Mouse (Mus musculus) hindbrain, postnatal 0 days (tissue): ENCODE measurements around the gene Nck2. TPM values are rescaled to one million over a fixed set of nuclear protein-coding genes. Genes with fewer than 3 reads are reported as not detected.
A peak's percentile ranks its signal among the peaks of the same experiment; 100 is the strongest.
"Not testable (repeated sequence)": the region's sequence is repeated elsewhere in the genome, so short reads cannot be mapped to it uniquely, and the experiment has no call there.

Experiments
- ATAC-seq: fragments of 200-750 bp; cut with Nextera tagmentation; 2 replicates; pipeline ENCODE4 v1.8.0; 2017; ENCODE audit warnings: mild to moderate bottlenecking, moderate TSS enrichment, moderate library complexity
- DNase-seq: peaks from one replicate; pipeline ENCODE4 v3.0.0-alpha.2; 2015; ENCODE audit warnings: low spot score
- H3K27ac ChIP-seq: fragments of 300-500 bp; sonication (generic); 2 replicates; pipeline ENCODE4 v1.5.1; 2014; ENCODE audit warnings: mild to moderate bottlenecking
- H3K27me3 ChIP-seq: fragments of 300-500 bp; sonication (generic); 2 replicates; pipeline ENCODE4 v1.6.1; 2014; ENCODE audit warnings: low read length, mixed read lengths; ENCODE audit not compliant: insufficient read depth
- H3K36me3 ChIP-seq: fragments of 300-500 bp; sonication (generic); 2 replicates; pipeline ENCODE4 v1.6.1; 2014; ENCODE audit warnings: low read length, mixed read lengths; ENCODE audit not compliant: insufficient read depth
- H3K4me1 ChIP-seq: fragments of 300-500 bp; sonication (generic); 2 replicates; pipeline ENCODE4 v1.6.1; 2014; ENCODE audit warnings: antibody characterized with exemption, low read length, mixed read lengths; ENCODE audit not compliant: insufficient read depth
- H3K4me2 ChIP-seq: fragments of 300-500 bp; sonication (generic); 2 replicates; pipeline ENCODE4 v1.6.1; 2014; ENCODE audit warnings: low read depth, mild to moderate bottlenecking, low read length, moderate library complexity, mixed read lengths
- H3K4me3 ChIP-seq: fragments of 300-500 bp; sonication (generic); 2 replicates; pipeline ENCODE4 v1.5.1; 2014; ENCODE audit warnings: low read length
- H3K9ac ChIP-seq: fragments of 300-500 bp; sonication (generic); replicated peaks from 2 replicates; pipeline ENCODE4 v1.6.1; 2014; ENCODE audit warnings: mild to moderate bottlenecking, low read length, moderate library complexity, mixed read lengths
- H3K9me3 ChIP-seq: fragments of 300-500 bp; sonication (generic); 2 replicates; pipeline ENCODE4 v1.6.1; 2016; ENCODE audit warnings: low read length, mixed read lengths
- CTCF ChIP-seq: IDR thresholded peaks from 2 replicates; pipeline ENCODE4 v1.5.1; 2016; ENCODE audit warnings: antibody characterized with exemption, control low read depth, low read depth
- WGBS: fragments of 180-500 bp; shearing (Covaris S2); extraction: QIAGEN DNeasy Blood & Tissue Kit; methylation state at CpG from one replicate; pipeline ENCODE4 v1.1.7; 2014; 5-methylcytosine and 5-hydroxymethylcytosine counted together
- polyA plus RNA-seq: library from polyadenylated mRNA; unstranded; fragments of >200 nt; fragmentation: Nextera tagmentation; extraction: Ambion mirVana; gene quantifications from 2 replicates; pipeline ENCODE4 v1.2.1, GENCODE M21; 2015
- total RNA-seq: library from RNA; depleted of rRNA; stranded (reverse); fragments of >200 nt; gene quantifications from 2 replicates; pipeline ENCODE4 v1.2.3, GENCODE M21; 2014

Gene Nck2
- total and polyA plus RNA-seq, 2 experiments from 2014 or later, result 32.2 to 65.1 TPM

DNA sequence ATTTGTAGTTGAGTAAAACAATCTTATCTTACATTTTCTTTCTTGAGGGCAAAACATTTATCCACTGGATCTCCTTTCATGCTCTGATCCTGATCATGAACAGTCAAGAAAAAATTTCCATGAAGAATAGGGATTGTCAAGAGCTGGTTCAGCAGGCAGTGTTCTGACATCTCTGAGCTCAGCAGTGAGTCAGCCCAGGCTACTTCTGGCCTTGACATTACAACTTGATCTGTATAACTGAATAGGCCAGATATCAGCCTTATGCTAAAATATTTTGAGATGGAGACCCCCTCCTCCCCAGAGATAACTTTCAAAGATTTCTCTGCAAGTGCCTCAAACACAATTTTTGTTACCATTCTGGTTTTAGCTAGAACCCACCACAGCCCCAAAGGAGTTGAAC is 93.1 kb downstream of the Nck2 start:
- Histone ChIP-seq H3K36me3 (no peaks in the 10 kb centered on the region), H3K4me2 (no peak overlapping the region), H3K27me3 (no peaks in the 10 kb centered on the region), H3K27ac (no peak overlapping the region), H3K4me1 (0 out of 2 replicates have a peak, but pooled peaks cover 9% of the 10 kb centered on the region), H3K4me3 (no peak overlapping the region), H3K9me3 (no peaks in the 10 kb centered on the region), H3K9ac (no peak overlapping the region)
- ATAC-seq (no peak), DNase-seq (no peak)
- TF ChIP-seq CTCF, result no peak

DNA sequence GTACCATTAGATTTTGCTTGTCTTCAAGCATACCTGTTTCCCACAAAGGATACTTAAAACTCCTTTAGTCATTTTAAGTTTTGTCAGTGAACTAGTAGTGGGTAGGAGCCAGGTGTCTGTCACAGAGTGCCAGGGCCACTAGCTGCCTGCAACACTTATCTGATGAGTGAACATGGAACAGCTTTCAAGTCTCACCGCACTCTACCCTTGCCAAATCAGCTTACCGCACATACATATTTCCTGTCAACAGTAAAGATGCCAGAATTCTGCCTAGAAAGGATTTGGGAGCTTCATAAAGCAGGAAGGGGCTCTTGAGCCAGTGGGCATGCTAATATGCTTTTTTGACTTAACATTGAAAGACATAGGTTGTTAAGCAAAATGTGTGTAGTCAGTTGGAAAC is 94.3 kb downstream of the Nck2 start:
- Histone ChIP-seq H3K4me1 (0 out of 2 replicates have a peak, but pooled peaks cover 9% of the 10 kb centered on the region), H3K36me3 (no peaks in the 10 kb centered on the region), H3K27ac (no peak overlapping the region), H3K9ac (no peak overlapping the region), H3K4me2 (no peak overlapping the region), H3K27me3 (no peaks in the 10 kb centered on the region), H3K4me3 (no peak overlapping the region), H3K9me3 (no peaks in the 10 kb centered on the region)
- WGBS, result 65% methylated on average over 2 of the region's 2 CpGs
- no peak for ATAC-seq
- TF ChIP-seq CTCF, result no peak
- DNase-seq, result no peak

GRCm38 (mm10) chr1:43539689-43540380 is 95.5 kb downstream of the Nck2 start:
- no peak for TF ChIP-seq CTCF

DNA sequence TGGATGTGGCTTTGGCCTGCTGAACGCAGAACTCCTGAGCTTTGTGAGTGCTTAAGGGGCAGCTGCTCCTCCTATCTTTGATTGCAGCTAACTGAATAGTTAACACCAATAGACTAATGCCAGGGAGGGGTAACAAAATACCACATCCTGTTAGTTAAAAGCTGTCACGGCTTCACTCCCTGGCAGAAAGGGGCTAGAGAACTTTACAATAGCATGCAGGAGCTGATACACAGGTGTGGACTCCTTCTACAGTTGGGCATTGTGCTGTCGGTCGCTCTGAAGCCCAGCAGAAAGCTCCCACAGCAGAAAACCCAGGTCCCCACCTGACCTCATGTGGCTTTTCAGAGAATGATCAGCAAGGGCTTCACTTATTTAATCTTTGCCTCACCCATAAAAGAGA is 98.0 kb downstream of the Nck2 start:
- Histone ChIP-seq H3K4me1 (no peaks in the 10 kb centered on the region), H3K27ac (no peak overlapping the region), H3K9me3 (no peaks in the 10 kb centered on the region), H3K9ac (no peak overlapping the region), H3K27me3 (no peaks in the 10 kb centered on the region), H3K36me3 (no peaks in the 10 kb centered on the region), H3K4me3 (no peak overlapping the region), H3K4me2 (no peak overlapping the region)
- DNase-seq (no peak), ATAC-seq (no peak)
- no peak for TF ChIP-seq CTCF
- 73% methylated on average over 4 of the region's 4 CpGs for WGBS

More at GRCm38 (mm10) chr1:43539689-43540380, 95.5 kb downstream of the Nck2 start:
- Histone ChIP-seq H3K4me3 (no peak overlapping the region), H3K9me3 (no peaks in the 10 kb centered on the region), H3K27ac (no peak overlapping the region), H3K9ac (no peak overlapping the region), H3K4me1 (0 out of 2 replicates have a peak, but pooled peaks cover 6% of the 10 kb centered on the region), H3K36me3 (no peaks in the 10 kb centered on the region), H3K4me2 (no peak overlapping the region), H3K27me3 (no peaks in the 10 kb centered on the region)
- ATAC-seq, result no peak
- DNase-seq, result no peak
- 76% methylated on average over 4 of the region's 4 CpGs for WGBS

- Histone ChIP-seq H3K4me2 (no peak overlapping the region), H3K27me3 (no peaks in the 10 kb centered on the region), H3K9ac (no peak overlapping the region), H3K4me1 (no peaks in the 10 kb centered on the region), H3K36me3 (no peaks in the 10 kb centered on the region), H3K27ac (no peak overlapping the region), H3K9me3 (no peaks in the 10 kb centered on the region), H3K4me3 (no peak overlapping the region)
- no peak for TF ChIP-seq CTCF
- WGBS, result 92% methylated on average over 2 of the region's 2 CpGs
- DNase-seq (no peak), ATAC-seq (no peak)
Measured at GRCm38 (mm10) chr1:43547644-43548043, 103.3 kb downstream of the Nck2 start.

GRCm38 (mm10) chr1:43548749-43549148 is 104.4 kb downstream of the Nck2 start:
- Histone ChIP-seq H3K36me3 (no peaks in the 10 kb centered on the region), H3K4me3 (no peak overlapping the region), H3K27me3 (no peaks in the 10 kb centered on the region), H3K27ac (no peak overlapping the region), H3K4me1 (no peaks in the 10 kb centered on the region), H3K9me3 (no peaks in the 10 kb centered on the region), H3K4me2 (no peak overlapping the region), H3K9ac (no peak overlapping the region)
- WGBS, result 72% methylated on average over 5 of the region's 5 CpGs
- no peak for TF ChIP-seq CTCF
- DNase-seq (no peak), ATAC-seq (no peak)

GRCm38 (mm10) chr1:43550525-43550924 is 106.1 kb downstream of the Nck2 start:
- ATAC-seq (no peak), DNase-seq (no peak)
- no peaks in the 10 kb centered on the region for H3K4me1 ChIP-seq
- H3K9me3 ChIP-seq, result no peaks in the 10 kb centered on the region
- H3K4me3 ChIP-seq, result no peak overlapping the region
- H3K9ac ChIP-seq, result no peak overlapping the region
- no peak overlapping the region for H3K4me2 ChIP-seq
- H3K27ac ChIP-seq, result no peak overlapping the region
- H3K27me3 ChIP-seq, result no peaks in the 10 kb centered on the region
- no peaks in the 10 kb centered on the region for H3K36me3 ChIP-seq
- 76% methylated on average over 3 of the region's 3 CpGs for WGBS
- no peak for TF ChIP-seq CTCF

- not testable (repeated sequence) for DNase-seq, H3K4me3 ChIP-seq, H3K27ac ChIP-seq, H3K27me3 ChIP-seq, H3K4me2 ChIP-seq, H3K4me1 ChIP-seq, H3K9me3 ChIP-seq, H3K36me3 ChIP-seq, H3K9ac ChIP-seq
- ATAC-seq, result peak; percentile 66
- WGBS, result 84% methylated on average over 37 of the region's 37 CpGs
Measured at GRCm38 (mm10) chr1:43553989-43554679, 109.8 kb downstream of the Nck2 start.
